Mouse (Mus musculus) G1E (cell line): ENCODE measurements around the gene Ccdc184.

ENCODE experiments used
- CTCF ChIP-seq: IDR thresholded peaks from 2 replicates; pipeline ENCODE4 v1.5.1; 2012; ENCODE audit warnings: low read depth, low read length, inconsistent platforms, mixed read lengths
- GATA1 ChIP-seq: IDR thresholded peaks from 2 replicates; pipeline ENCODE4 v1.6.1; 2012; ENCODE audit warnings: borderline replicate concordance, low read length, inconsistent platforms, mixed read lengths
- GATA2 ChIP-seq: IDR thresholded peaks from 2 replicates; pipeline ENCODE4 v1.6.1; 2012; ENCODE audit warnings: low read depth, low read length, inconsistent platforms, borderline replicate concordance

DNA sequence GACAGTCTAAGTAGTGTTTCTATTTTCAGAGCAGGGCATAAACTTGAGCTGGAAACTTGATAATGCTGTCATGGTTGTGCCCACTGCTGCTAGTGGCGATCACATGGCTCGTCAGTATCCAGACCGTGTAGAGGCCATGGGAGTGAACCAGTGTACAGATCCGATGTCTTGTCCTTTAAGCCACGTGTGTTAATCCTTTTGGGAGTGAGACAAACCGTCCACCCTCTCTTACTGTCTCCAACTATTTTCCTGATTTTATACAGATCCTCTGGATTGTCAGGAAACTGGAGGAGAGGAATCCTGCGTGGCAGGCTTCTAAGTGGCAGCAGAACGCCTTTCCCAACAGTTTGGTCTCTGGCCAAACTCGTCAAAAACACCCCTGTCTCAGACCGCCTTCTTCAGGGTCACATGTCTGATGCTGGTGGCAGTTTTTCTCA, 17.8 kb upstream of the Ccdc184 start:
- no peak for TF ChIP-seq CTCF
- TF ChIP-seq GATA1, result no peak
- no peak for TF ChIP-seq GATA2
